Mouse (Mus musculus): Measurements from ENCODE around the gene AL731706.1.

- TF ChIP-seq CTCF (IDR thresholded peaks at IDR 0.05; ENCODE audit: extremely low read depth, insufficient read depth, insufficient read length, insufficient replicate concordance): no peak
- no peak for TF ChIP-seq POLR2A (IDR thresholded peaks at IDR 0.05; ENCODE audit: low read depth, low read length)
These were observed 55.3 kb downstream of the AL731706.1 start for GRCm38 (mm10) chr2:136835882-136836281.
